Mouse (Mus musculus): ENCODE data around the gene Gdpd1.

Gdpd1 gene

GRCm38 (mm10) chr11:86992461-86992988 lies 81.3 kb downstream of the Gdpd1 start:
- no peak for DNase-seq (ENCODE audit: extremely low read depth, low read depth, low spot score)

- no peak for DNase-seq (ENCODE audit: extremely low read depth, low read depth, low spot score)
Measured at GRCm38 (mm10) chr11:86991241-86991640, 82.6 kb downstream of the Gdpd1 start.

GRCm38 (mm10) chr11:86990309-86990708 lies 83.6 kb downstream of the Gdpd1 start:
- no peak for DNase-seq (ENCODE audit: extremely low read depth, low read depth, low spot score)

GRCm38 (mm10) chr11:86984990-86985389 lies 88.9 kb downstream of the Gdpd1 start:
- DNase-seq (ENCODE audit: extremely low read depth, low read depth, low spot score), result no peak

Data from fat pad, adult 2 months (tissue).